ENCODE assay signal across 8 mouse cellular contexts in the genomic region with DNA sequence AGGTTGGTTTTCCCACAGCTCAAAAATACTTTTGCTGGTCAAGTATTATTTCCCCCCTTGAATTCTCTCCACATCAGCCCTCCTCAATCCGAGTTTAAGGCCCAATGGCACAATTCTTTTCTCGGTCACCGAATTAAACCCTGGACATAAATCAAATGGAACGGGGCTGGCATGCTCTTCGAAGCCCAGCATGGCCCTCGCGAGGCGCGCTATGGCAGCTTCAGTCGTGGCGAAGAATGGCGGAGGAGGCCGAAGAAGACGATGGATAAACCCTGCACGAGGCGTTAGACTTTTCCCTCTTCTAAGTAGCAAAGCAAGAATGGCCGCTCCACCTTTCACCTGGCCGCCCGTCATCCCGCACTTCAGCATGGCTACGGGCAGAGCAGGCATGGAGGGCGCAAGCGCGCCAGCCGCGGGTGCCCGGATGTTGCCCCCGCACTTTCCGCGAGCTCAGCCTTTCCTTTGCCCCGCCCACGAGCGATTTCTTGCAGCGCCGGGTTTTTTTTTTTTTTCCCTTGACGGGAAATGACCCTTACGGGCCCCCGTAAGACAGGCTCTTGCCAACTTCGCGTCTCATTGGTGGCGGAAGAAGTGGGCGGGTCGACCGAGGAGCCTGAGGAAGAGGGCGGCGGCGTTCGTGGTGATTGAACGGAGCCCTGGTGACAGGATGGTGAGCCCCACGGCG. TPM values are rescaled to one million over a fixed set of nuclear protein-coding genes. Genes with fewer than 3 reads are reported as not detected.
DNase-seq lines count a peak whose midpoint lies in the region; ATAC-seq lines count a peak whose summit lies in the region.

TSS of gene Rad9b (minus strand) at position 427 of the 685 bp plus-strand sequence.
TSS of gene Vps29 (plus strand) at position 563 of the 685 bp plus-strand sequence.

- peak within 1 kb of the TSS; percentile 93 for H3K4me3 ChIP-seq in forebrain, embryonic 14.5 days (ENCODE audit: low read depth, low read length)
- peak within 1 kb of the TSS; percentile 95 for H3K4me3 ChIP-seq in neural tube, embryonic 15.5 days (replicated peaks)

- H3K4me2 ChIP-seq in forebrain, embryonic 14.5 days (ENCODE audit: low read length), result peak within 1 kb of the TSS; percentile 78
- peak within 1 kb of the TSS; percentile 81 for H3K4me2 ChIP-seq in neural tube, embryonic 15.5 days

- 2% methylated on average over 51 of the region's 51 CpGs for WGBS in forebrain, embryonic 14.5 days
- WGBS in neural tube, embryonic 15.5 days, result under 1% methylated on average over 51 of the region's 51 CpGs

- intact Hi-C loops in heart, postnatal 14 days (cut with DNase I), result no loop called here

- no peaks in the 10 kb centered on the region for H3K9me3 ChIP-seq in forebrain, embryonic 14.5 days (replicated peaks; ENCODE audit: control insufficient read depth, low read length)
- no peaks in the 10 kb centered on the region for H3K9me3 ChIP-seq in neural tube, embryonic 15.5 days (replicated peaks)

- peaks cover 7% of the 10 kb centered on the region; the same call in 1 of the 2 replicates for H3K4me1 ChIP-seq in forebrain, embryonic 14.5 days (ENCODE audit: control insufficient read depth, insufficient read depth, low read length)
- H3K4me1 ChIP-seq in neural tube, embryonic 15.5 days, result peaks cover 16% of the 10 kb centered on the region

- no peaks in the 10 kb centered on the region for H3K27me3 ChIP-seq in forebrain, embryonic 14.5 days (replicated peaks; ENCODE audit: control insufficient read depth, insufficient read depth, low read length)
- no peaks in the 10 kb centered on the region for H3K27me3 ChIP-seq in neural tube, embryonic 15.5 days (replicated peaks)

- ATAC-seq in forebrain, embryonic 14.5 days, result peak; percentile 94
- ATAC-seq in neural tube, embryonic 15.5 days (ENCODE audit: low FRiP score), result peak; percentile 95

- H3K36me3 ChIP-seq in forebrain, embryonic 14.5 days (ENCODE audit: control insufficient read depth, insufficient read depth, low read length), result no peaks in the 10 kb centered on the region
- 0 out of 2 replicates have a peak, but pooled peaks cover 2% of the 10 kb centered on the region for H3K36me3 ChIP-seq in neural tube, embryonic 15.5 days

- peak within 1 kb of the TSS; percentile 86 for H3K9ac ChIP-seq in forebrain, embryonic 14.5 days (ENCODE audit: low read length)
- peak within 1 kb of the TSS; percentile 94 for H3K9ac ChIP-seq in neural tube, embryonic 15.5 days (replicated peaks)

- peak; percentile 99 for DNase-seq in ES-CJ7 (ENCODE audit: low read depth, low spot score)
- peak; percentile 99 for DNase-seq in cerebellum, adult 11 months
- peak; percentile 99 for DNase-seq in forebrain, embryonic 14.5 days (ENCODE audit: low spot score)
- peak; percentile 98 to 99 for DNase-seq in heart, postnatal 14 days
- DNase-seq in layer of hippocampus, adult 11-12 months (ENCODE audit: low spot score), result peak; percentile 97
- peak; percentile 98 for DNase-seq in lung, adult 18-20 months
- DNase-seq in testis, postnatal 14 days (ENCODE audit: low spot score), result peak; percentile 98

- peak within 1 kb of the TSS; percentile 75 for H3K27ac ChIP-seq in forebrain, embryonic 14.5 days (ENCODE audit: low read depth, low read length)
- H3K27ac ChIP-seq in neural tube, embryonic 15.5 days (replicated peaks), result peak within 1 kb of the TSS; percentile 93

RNA-seq across cellular contexts. Expression of gene Rad9b, which starts in this region (rescaled TPM):
- 12.2 and 13.1 TPM in 2 replicates for polyA plus RNA-seq in forebrain, embryonic 14.5 days (2014; fragmentation: Nextera tagmentation; extraction: Ambion mirVana)
- total RNA-seq in heart, postnatal 14 days (2021), result 1 to 10 TPM; 1.4 to 1.5 TPM
- polyA plus RNA-seq in neural tube, embryonic 15.5 days (2015; fragmentation: Nextera tagmentation; extraction: Ambion mirVana), result 19.1 and 22.1 TPM in 2 replicates

RNA-seq across cellular contexts. Expression of gene Vps29, which starts in this region (rescaled TPM):
- 288 and 315 TPM in 2 replicates for polyA plus RNA-seq in forebrain, embryonic 14.5 days (2014; fragmentation: Nextera tagmentation; extraction: Ambion mirVana)
- total RNA-seq in heart, postnatal 14 days (2021), result 100 to 1,000 TPM in 1 of 2 experiments, 10 to 100 TPM in 1; 86.7 to 103 TPM
- 309 and 343 TPM in 2 replicates for polyA plus RNA-seq in neural tube, embryonic 15.5 days (2015; fragmentation: Nextera tagmentation; extraction: Ambion mirVana)

Comparison
In these comparisons a context has a peak if more than half of its experiments do, and no peak if none do; other contexts are left out.
1. Peak in every context shown above with its lines: DNase-seq, ATAC-seq, H3K4me3 ChIP-seq and H3K27ac ChIP-seq.